Mouse (Mus musculus) testis, postnatal 10 days (tissue): Measurements from ENCODE around the gene Tln1.
"Not testable (repeated sequence)": the region's sequence is repeated elsewhere in the genome, so short reads cannot be mapped to it uniquely, and the experiment has no call there.

Experiments
- DNase-seq: peaks from one replicate; pipeline ENCODE4 v3.0.0; 2021; ENCODE audit warnings: low spot score

Gene Tln1

DNA sequence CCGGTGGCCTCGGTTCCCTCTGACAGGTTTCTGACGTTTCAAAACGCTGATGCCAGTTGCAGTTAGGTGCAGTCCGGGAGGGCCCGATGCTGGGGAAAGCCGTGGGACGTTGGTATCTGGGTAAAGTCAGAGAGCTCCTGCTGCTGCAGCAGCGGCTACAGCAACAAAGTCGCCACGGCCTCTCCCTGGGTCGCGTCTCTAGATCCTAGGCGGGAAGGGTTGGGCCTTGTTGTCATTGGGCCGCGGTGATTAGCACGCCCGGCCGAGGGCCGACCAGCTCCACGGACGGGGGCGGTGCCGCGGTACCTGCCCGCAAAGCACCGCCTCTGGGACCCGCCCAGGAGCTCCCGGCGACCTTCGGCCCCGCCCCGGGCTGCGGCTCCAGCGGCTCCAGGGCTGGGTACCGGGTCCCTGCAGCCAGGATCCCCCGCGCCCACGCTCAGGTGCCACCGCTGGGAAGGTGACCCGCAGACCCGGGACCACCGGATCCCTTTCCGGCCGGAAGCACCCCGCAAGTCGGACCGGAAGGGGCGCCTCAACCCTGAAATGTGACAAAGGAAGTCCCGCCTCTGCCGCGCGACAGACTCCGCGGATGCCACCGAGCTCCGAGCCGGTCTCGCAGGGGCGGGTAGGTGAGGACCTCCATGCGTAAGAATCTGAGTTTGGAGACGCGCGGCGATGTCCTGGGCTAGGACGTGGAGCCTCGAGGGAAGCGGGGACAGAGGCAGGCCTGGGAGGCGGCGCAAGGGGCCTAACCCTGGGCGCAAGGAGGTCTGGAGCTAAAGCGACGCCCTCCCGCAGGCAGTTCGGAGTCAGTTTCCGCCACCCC lies 16.1 kb upstream of the Tln1 start, which contains the start of the genes Rgp1 and Gba2:
Gene Rgp1 (plus strand): TSS at position 340 of the 829 bp plus-strand sequence.
Gene Gba2 (minus strand): TSS at position 498 of the 829 bp plus-strand sequence.
- DNase-seq, result peak; percentile 88

DNA sequence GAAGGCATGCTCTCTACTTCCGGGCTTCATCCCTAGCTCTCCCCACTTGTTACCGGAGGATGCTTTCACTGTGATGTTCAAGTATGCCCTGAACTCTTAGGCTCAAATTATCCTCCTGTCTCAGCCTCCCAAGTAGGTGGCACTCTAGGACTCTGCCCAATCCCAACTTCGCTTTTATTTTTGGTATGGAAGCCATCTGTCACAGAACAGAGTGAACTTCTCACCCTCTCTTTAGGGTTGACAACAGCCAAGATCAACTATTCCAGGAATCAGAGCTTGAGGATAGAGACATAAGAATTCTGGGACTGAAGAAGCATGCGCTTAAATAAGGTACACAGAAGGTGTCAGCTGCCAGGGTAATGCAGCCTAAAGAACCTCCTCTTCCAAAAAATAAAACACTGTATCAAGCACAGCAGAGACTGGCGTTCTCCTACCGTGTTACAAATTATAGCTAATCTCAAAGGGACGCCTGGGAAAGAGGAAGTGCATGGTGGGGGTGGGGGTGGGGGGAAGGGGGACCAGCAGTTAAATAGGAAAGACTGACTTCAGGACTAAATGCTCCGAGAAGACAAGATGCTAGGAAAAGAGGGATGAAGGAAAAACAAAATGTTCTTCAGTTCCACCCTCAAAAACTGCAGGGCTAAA lies 14.9 kb upstream of the Tln1 start:
- no peak for DNase-seq

DNA sequence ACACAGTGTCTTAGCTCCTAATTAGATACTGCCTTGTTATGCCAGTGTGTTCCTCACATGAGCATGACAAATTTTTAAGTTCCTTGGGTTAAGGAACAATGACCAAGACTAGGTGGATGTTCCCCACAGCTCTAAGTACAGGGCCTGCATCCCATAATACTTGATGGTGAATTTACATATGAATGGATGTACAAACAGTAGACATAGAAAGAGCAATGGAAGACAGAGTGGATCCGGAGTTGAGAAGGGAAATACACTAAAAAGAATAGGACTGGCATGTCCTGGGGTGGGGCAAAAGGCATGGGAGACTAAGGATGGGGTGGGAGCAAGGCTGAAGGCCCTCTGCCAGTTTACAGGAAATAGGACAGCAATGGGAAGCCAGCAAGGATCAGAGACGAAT lies 12.9 kb upstream of the Tln1 start:
- no peak for DNase-seq

DNA sequence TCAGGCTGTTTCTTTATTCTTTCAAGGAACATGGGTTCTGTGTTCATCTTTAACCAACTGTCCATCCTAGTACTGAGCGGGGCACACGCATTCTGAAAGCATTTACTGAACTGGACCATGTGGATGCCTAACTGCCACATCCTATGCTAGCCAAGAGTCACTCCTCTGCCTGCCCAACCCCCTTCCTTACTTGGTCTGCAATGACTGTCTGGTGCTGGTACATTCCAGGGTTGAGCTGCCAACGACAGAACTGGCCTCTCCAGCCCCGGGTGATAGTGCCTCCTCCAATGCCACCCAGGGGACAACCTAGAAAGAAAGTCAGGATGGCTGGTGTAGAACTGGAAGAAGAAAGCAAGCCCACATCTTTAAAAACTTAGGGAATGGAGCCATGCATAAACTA lies 11.1 kb upstream of the Tln1 start:
- peak; percentile 33 for DNase-seq

DNA sequence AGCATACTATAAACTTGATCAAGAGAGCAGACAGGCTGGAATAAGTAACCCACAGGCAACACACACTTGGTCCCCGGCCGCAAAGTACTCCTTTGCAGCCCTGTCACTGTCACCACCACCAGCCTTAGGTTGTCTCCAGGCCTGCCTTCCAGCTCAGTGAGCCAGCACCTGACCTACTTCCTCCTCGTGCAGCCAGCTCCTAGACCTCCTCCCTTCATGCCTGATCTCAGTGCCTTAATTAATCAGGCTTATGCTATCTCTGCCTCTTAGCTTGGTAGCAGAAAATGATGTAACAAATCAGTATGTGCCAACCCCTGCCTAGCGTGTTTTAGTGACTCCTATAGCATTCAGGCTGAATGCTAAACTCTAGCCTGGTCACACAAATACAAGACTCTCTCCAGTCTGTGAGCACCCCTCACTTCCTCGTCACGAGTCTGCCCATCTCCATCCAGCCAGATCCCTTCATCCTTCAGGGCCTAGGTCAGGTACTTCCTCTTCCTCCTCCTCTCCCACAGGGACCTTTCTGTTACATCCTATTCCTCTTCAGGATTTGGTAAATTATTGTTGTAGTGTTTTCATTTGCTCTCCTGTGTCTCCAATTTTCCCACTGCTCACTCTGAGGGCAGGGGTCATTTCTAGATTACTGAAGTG lies 9.0 kb upstream of the Tln1 start:
- DNase-seq, result no peak

DNA sequence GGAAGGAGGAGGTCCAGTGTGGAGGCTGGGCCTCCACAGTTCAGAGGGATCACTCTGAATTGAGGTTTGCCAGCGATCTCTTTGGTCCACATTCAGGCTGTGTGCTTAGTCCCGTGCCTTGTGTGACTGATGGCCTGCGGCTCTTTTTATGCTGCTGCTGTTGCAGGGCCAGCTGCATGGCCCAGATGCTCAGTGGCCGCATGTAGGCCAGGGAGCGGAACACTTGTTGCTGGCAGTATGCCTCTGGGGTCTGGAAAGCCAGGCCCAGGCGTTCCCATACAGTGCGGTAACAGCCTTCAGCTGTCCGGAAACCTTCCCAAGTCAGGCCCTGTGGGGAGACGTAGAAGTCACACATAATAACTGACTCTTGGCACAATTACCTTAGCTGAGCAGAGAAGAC lies 4.6 kb upstream of the Tln1 start:
- no peak for DNase-seq

DNA sequence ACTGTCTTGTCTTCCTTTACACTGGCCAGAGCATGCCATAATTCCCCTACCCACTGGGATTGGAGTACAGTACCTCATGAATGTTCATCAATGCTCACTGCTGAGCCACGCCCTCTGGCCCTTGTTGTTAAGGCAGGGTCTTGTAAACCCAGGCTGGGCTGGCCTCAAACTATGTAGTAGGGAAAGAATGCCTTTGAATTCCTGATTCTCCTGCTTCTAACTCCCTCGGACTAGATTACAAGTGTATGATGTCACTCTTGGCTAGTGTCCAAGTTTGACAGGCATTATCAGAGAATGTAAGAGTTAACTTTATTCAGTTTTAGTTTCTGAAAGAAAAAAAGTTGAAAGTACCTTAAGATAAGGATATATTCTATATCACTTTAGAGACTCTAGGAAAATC lies 1.7 kb upstream of the Tln1 start:
- no peak for DNase-seq

DNA sequence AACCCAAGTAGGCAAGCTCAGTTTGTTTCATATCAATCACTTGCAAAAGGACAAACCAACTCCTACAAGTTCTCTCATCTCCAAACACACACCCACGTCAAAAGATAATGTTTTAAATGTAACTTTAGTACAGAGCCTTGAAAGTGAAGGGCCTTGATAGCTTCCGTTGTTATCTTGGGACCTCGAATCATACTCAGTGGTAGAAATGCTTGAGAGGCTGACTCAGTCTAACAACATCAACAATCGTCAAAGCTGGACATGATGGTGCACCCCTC lies 1.0 kb upstream of the Tln1 start:
- DNase-seq, result no peak

DNA sequence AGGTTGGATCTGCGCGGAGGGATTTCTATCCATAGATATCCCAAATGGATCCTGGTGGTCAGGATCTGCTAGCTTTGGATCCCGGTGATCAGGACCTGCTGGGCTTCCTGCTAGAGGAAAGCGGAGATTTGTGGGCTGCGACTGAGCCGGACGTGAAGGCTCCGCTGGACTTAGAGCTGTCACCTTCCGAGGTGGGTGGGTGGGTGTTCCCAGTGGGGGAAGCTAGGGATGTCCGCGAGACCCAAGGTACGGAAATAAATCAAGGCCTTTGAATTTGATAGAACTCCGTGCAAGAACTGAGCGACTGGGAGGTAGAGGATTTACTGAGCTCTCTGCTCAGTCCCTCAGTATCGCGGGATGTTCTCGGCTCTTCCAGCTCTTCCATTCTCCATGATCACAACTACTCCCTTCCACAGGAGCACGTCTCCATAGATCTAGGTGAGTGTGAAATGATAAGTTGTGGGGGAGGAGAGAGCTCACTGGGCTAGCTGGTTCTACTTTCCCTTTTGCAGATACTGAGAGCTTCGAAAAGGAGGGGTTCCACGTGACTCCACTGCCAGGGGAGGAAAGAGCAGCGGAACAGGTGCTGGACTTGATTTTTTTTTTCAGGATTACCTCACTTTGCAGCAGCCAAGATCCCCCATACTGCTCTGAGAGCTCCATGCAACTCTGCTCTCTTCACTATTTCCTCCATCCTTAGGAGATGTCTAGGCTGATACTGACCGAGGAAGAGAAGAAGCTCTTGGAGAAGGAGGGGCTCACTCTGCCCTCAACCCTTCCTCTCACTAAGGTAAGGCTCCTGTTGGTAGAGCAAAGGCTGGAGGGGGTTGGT lies 494 bp upstream of the Tln1 start:
- no peak for DNase-seq

DNA sequence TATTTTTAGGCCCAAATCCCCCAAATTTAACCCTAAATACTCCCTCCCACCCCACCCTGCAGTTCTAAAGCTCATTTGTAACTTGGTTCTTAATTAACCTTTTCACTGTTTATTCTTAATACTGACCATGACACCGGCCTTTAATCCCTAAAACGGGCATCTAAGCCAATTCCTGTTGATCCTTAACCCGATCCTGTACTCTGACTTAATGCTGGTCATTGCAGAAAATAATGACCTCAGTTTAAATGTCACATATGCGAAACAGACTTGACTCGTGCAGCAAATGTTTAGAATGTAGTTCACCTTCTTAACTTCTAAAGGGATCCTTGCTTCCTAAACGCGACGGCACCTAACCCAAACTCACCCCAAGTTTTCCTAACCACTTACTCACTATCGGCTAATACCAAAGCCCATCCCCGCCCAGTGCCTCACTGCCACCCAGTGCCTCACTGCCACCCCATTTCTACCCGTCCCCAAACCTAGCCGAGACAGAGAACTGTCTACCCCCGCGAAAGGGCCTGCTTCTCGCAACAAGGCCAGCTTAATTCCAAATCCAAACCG lies 975 bp downstream of the Tln1 start:
- no peak for DNase-seq

DNA sequence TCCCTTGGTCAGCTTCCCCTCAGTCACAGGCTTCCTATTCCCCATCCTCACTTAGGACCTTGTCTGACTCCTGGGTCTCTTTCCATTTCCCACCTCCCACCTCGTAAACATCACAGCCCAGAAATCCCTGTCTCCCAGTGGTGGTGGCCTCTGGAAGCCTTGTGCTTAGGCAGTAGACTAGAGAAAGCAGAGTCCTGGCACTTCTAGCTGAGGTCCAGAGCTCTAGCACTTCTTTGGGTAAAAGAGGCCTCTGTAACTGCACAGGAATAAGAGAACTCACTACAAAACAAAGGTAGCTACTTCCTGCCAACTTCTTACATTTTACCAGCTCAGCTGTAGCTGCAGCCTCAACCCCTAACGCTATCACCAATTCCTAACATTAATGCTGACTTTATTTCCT lies 1.5 kb downstream of the Tln1 start:
- DNase-seq, result no peak

DNA sequence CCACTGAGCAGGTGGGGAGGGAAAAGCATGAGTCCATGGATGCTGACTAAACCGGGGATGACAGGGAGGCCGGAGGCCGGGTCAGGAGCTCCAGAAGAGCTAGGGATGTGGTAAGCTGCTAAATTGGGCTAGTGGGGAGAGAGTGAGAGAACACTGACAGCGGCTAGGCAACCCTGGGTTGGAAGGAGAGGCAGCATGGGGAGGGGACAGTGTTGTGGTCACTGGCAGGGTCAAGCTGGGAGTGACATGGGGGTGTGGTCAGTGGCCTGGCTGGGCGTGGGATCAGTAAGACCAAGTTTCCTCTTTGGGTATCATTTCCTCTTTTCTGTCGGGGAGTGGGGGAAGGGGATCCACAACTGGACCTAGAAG lies 2.3 kb downstream of the Tln1 start:
- no peak for DNase-seq

DNA sequence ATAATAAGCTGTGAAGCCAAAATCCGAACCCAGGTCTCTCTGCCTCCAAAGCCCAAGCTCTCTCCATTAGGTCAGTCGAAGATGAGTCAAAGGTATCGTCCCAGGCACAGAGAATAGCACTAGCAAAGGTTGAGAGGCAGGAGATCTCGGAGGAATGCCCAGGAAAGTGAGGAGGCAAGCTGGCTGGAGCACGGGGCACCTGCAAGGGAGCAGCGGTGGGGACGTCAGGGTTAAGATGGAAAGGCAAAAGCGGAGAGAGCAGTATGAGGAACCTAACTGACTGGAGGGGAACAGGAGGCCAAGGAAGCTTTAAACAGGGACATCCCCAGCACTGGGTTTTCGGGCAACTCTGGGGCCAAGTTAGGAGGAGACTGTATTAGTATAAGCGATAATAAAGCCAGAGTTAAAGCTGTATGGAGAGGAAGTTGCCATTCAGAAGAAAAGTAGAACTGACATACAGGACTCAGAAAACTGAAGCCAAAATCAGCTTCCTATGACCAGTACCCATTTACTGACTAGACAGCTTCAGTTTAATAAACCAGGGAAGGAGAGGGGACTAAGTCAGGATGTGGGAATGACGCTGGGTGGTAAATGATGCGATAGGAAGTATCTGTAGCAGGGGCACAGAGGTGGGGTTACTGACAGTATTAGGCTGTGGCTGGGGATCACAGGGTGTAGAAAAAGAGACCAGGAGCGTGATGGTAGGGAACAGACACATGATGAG lies 2.8 kb downstream of the Tln1 start:
- no peak for DNase-seq

DNA sequence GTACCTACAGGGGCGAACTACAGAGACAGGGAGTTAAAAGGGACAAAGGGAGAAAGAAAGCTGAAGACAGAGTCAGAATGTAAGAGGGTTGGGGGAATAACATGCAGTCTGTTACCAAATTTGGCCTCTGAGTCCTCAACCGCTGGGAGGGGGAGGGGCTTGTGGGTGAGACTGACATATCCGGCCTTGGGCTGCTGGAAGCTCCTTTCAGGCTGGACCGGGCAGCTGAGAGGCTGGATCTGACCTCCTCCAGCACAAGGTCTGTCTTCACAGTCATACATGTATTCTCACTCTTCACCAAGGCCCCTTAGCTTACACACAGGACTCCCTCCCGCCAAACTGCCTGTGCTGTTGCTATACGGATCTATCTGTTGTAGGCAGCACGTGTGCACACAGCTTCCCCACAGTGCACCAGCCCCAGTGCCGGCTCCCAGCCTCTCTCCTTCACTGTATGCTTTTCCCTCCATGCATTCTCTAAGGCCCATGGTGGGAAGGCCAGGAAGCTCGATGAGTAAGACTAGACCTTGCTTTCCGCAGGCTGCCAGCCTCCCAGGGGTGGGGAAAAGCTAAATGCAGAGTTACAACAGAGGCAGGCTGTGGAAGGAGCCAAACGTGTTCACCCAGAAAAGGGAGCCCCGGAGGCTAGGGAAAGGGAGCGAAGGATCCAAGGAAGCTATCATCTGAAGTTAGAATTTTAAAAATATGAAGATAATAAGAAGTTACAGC lies 3.7 kb downstream of the Tln1 start:
- peak; percentile 85 for DNase-seq

DNA sequence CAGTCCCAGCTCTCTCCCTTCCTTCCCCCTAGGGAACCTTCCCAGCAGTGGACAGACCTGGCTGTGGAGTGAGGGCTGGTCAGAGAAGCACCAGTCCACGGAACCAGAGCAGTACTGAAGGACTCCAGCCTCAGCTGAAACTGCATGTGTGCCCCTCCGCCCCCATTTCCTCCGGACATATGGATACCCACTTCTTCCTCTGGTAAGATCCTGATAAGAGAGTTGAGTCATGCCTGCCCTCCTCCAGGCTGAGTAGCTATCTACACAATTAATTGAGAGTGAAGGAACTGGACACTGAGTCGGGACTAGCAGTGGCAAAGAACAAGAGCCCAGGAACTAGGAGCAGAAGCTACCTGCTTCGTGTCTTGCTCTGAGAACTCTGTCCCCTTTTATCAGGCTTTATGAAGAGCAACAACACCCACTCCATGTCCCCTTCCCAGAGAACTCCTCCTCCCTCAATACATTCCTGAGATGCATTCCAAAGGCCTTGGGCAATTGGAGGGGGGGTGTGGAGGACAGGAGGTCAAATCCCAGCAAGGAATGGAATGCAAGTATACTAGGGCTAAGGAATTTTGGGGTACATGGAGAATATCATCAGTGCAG lies 4.4 kb downstream of the Tln1 start:
- DNase-seq, result no peak

DNA sequence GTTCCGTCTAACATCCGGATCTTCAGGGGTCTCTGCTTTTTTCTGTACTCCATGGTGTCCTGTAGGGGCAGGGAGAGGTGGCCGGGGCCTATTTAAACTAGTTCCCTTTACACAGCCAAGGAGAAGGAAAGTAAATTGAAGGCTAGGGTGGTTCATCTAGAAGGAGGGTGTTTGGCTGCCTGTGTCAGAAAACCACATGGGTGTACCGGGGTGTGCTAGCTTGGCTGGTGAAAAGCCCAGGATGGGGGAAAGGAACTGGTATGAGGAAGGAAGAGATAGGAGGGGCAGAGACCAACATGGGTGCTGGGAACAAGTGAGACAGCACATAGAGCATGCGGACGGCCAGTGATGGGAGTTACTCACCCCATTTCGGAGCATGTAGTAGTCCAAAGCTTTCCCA lies 6.6 kb downstream of the Tln1 start:
- no peak for DNase-seq

DNA sequence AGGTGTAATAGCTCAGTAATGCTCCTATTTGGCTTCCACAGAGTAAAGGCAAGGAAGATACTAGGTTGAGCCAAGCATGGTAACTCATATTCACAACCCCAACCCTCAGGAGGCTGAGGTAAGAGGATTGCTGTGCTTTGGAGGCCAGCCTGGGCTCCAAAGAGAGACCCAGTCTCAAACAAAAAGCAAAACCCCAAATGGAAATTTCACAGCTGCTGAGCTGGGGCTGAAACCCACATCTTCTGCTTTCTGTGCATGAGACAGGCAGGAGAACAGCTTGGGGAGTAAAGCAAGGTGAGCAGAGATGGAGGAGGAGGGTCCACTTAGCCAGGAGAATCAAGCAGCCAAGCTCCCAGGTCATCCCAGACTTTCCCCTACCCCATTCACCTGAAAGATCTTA lies 8.6 kb downstream of the Tln1 start:
- DNase-seq, result no peak

DNA sequence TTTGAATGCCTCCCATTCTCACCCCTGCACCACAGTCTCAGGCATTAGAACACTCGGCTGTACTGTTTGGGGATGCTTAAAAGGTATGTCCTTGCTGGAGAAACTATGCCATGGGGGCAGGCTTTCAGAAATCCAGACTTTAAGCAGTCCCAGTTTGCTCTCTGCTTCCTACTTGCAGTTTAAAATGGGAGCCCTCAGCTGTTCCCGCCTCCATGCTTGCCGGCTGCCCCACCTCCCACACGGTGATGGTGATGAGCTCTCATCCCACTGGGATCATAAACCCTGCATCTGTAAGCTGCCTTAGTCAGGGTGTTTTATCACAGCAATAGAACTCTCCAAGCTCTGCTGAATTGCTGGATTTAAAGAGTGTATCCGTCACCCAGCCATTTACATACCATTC lies 10.1 kb downstream of the Tln1 start:
- no peak for DNase-seq

DNA sequence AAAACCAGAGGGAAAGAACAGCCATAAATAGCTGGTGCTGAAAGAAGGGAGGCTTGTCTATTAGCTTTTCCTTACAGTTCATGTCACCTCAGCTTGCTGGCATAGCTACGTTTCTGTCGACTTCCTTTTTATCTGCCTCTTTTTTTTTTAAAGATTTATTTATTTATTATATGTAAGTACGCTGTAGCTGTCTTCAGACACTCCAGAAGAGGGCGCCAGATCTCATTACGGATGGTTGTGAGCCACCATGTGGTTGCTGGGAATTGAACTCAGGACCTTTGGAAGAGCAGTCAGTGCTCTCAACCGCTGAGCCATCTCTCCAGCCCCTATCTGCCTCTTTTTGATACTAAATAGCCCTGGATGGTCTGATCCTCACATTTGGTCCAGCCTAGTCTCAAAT lies 10.6 kb downstream of the Tln1 start:
- not testable (repeated sequence) for DNase-seq

DNA sequence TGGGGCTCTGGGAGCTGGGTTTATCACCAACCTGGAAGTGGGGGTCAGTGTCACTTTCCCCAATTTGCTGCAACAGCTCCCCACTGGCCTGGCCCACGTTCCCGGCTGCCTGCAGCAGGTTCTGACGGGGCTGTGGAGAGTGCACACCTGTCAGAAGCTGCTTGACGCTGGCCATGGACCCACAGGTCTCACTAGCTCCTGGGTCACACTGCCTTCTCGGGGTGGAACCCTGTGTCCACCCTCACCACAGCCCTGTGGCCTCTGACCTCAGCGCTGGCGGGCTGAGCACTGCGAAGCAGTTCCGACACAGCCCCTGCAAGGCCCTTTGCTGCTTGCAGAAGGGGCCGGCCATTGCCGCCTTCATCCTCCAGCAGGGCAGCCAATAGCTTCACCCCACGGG lies 13.4 kb downstream of the Tln1 start:
- no peak for DNase-seq

DNA sequence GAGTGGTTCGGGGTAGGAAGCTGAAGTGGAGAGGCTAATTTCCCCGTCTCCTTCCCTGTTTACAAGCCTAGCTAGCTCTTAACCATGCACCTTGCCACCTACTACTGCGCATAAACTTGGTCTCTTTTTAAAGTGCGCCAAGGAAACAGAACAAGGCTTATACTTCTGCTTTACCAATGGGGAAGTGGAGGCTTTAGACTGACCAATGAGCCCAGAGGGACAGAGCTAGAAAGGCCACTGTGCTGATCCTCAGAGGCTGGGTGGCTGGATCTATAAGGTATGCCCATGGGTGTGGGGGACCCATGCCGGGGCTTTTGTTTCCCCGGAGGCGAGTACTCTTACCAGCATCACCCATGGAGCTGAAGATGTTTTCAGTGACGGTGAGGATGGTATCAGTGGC lies 15.3 kb downstream of the Tln1 start:
- no peak for DNase-seq
